Mouse (Mus musculus): ENCODE data around the gene Casp3.

Casp3 gene

DNA sequence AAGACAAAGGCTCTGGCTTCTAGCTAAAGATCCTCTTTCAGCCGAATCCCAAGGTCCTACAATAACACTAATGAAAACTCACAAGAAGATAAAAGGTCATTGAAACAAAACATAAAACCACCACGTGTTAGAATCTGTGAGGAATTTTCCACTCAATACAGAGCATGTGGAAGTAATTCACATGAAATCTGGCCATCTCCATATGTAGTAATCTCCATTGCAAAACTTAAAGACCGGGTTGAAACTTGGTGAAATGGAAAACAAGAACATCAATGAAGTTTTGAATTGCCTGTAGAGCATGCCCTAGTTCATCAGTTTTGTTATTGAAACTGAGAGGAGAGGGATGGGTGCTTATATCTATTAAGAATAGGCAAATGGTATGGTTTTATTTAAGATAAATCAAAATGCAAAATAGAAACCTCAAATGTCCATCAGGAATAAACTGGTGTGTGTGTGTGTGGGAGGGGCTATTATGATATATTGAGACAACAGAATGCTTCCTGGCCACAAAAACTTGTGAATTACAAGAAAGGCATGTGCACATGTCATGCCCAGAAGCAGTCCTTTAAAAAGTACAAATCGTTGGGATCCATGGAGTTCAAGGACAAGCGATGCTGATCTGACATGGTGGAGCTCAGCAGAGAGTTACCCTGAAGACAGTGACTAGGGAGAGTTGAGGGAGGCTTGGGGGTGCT, 63.7 kb downstream of the Casp3 start:
- no peak for DNase-seq (ENCODE audit: low spot score in 2 of 2)

DNA sequence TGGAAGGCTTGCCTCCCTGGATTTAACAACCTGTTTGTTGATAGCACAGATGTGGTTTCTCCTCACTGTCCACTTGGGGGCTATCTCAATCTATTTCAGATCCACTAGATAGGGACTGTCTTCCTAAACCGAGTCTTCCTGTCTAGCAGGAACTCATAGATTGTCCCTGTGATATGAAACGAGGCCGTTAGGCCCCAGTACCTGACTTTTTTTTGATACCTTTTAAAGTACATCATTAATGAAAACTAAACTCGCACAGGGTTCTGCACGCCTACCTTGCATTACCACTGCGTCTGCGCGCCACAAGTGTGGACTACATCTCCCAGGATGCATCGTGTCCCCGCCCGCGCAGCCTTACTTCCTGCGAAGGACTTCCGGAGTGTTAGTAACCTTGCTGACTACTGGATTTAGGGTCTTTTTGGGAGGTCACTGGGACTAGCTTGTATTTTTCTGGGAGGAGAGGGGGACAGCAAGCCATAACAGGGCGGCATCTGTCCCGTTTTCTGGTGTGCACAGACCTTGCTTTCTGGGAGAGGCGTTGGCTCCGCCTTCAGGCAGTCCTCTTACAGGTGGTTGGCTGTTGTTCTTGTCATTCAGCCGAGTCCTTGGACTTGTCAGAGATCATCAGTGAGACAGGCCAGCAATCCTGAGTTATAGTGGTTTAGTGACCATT, 69.7 kb downstream of the Casp3 start:
- DNase-seq (ENCODE audit: low spot score in 2 of 2) = peak; percentile 90 to 93

Measured in spleen, postnatal 4 days (tissue).